Comparison of ENCODE assay signal across 8 mouse cellular contexts in the genomic region with DNA sequence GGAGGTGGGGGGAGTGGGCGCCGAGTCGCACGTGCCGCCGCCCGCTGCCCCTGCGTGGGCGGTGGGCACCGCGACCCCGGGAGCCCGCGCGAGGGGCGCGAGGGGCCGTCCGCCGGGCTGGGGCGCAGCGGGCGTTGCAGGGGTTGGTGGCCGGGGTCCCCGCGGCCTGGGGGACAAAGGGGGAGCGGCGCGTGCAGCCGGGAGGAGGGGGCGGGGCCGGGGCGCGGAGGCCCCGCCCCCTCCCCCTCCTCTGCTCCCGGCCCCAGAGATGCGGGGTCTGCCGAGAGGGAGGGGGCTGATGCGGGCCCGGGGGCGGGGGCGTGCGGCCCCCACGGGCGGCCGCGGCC. TPM values are rescaled to one million over a fixed set of nuclear protein-coding genes. Genes with fewer than 3 reads are reported as not detected.
DNase-seq lines count a peak whose midpoint lies in the region; ATAC-seq and TF ChIP-seq lines count a peak whose summit lies in the region.
"Had no signal": no experiment of that assay in that cellular context is flagged by ENCODE, and none has a peak within 500 bp of the region (broad histone marks: within the 10 kb centered on the region; RNA-seq: fewer than 3 reads in every experiment).

No protein-coding gene starts in this region.

- H3K27ac ChIP-seq in lung, postnatal 0 days (ENCODE audit: low read length): peak overlapping the region; percentile 92
- peak overlapping the region; percentile 97 for H3K27ac ChIP-seq in embryonic facial prominence, embryonic 11.5 days (replicated peaks; ENCODE audit: low read depth, low read length)
- peak overlapping the region; percentile 98 for H3K27ac ChIP-seq in hindbrain, embryonic 16.5 days (ENCODE audit: low read depth, low read length)
- peak overlapping the region; percentile 92 for H3K27ac ChIP-seq in midbrain, embryonic 11.5 days (ENCODE audit: low read depth, low read length)

- no peak for TF ChIP-seq CTCF in lung, postnatal 0 days (IDR thresholded peaks at IDR 0.05)

- peak overlapping the region; percentile 91 for H3K4me3 ChIP-seq in lung, postnatal 0 days (ENCODE audit: low read depth, low read length)
- peak overlapping the region; percentile 93 for H3K4me3 ChIP-seq in embryonic facial prominence, embryonic 11.5 days (ENCODE audit: low read depth, low read length)
- peak overlapping the region; percentile 87 for H3K4me3 ChIP-seq in hindbrain, embryonic 16.5 days (ENCODE audit: low read length)
- H3K4me3 ChIP-seq in midbrain, embryonic 11.5 days (ENCODE audit: low read depth, low read length): peak overlapping the region; percentile 95

- DNase-seq in lung, postnatal 0 days (ENCODE audit: low spot score): no peak
- DNase-seq in lung, adult 18-20 months: no peak
- DNase-seq in embryonic facial prominence, embryonic 11.5 days (ENCODE audit: low spot score): peak; percentile 77
- peak; percentile 94 for DNase-seq in midbrain, embryonic 11.5 days (ENCODE audit: low spot score, missing footprints)
- no peak for DNase-seq in left cerebral cortex, postnatal 10 days (ENCODE audit: extremely low spot score in 1 of 2, low spot score in 2 of 2)

- intact Hi-C loops in left cerebral cortex, postnatal 10 days (cut with DNase I): no loop called here

- 0% methylated on average over 7 of the region's 47 CpGs for WGBS in lung, postnatal 0 days
- no CpG with 5 or more reads among the region's 47 CpGs for WGBS in embryonic facial prominence, embryonic 11.5 days
- 0% methylated on average over 17 of the region's 47 CpGs for WGBS in hindbrain, embryonic 16.5 days
- WGBS in midbrain, embryonic 11.5 days: 1% methylated on average over 22 of the region's 47 CpGs

- H3K36me3 ChIP-seq in lung, postnatal 0 days (ENCODE audit: insufficient read depth, low read length): no peaks in the 10 kb centered on the region
- peaks cover 9% of the 10 kb centered on the region for H3K36me3 ChIP-seq in embryonic facial prominence, embryonic 11.5 days (replicated peaks; ENCODE audit: control insufficient read depth, insufficient read depth, low read depth, low read length)
- H3K36me3 ChIP-seq in hindbrain, embryonic 16.5 days (ENCODE audit: control insufficient read depth, insufficient read depth, low read length): peaks cover 13% of the 10 kb centered on the region
- peaks cover 18% of the 10 kb centered on the region for H3K36me3 ChIP-seq in midbrain, embryonic 11.5 days (ENCODE audit: control insufficient read depth, insufficient read depth, low read length)

- TF ChIP-seq EP300 in lung, postnatal 0 days (IDR thresholded peaks at IDR 0.05): no peak

- no peaks in the 10 kb centered on the region for H3K9me3 ChIP-seq in lung, postnatal 0 days (ENCODE audit: low read length)
- H3K9me3 ChIP-seq in embryonic facial prominence, embryonic 11.5 days (replicated peaks; ENCODE audit: control insufficient read depth, low read length): no peaks in the 10 kb centered on the region
- H3K9me3 ChIP-seq in hindbrain, embryonic 16.5 days (ENCODE audit: control insufficient read depth, low read length): no peaks in the 10 kb centered on the region
- H3K9me3 ChIP-seq in midbrain, embryonic 11.5 days (ENCODE audit: control insufficient read depth, low read length): no peaks in the 10 kb centered on the region

- peak overlapping the region; percentile 85 for H3K9ac ChIP-seq in lung, postnatal 0 days (replicated peaks; ENCODE audit: low read depth)
- peak overlapping the region; percentile 97 for H3K9ac ChIP-seq in embryonic facial prominence, embryonic 11.5 days (replicated peaks; ENCODE audit: low read length)
- peak overlapping the region; percentile 98 for H3K9ac ChIP-seq in hindbrain, embryonic 16.5 days (ENCODE audit: low read depth, low read length)
- H3K9ac ChIP-seq in midbrain, embryonic 11.5 days (ENCODE audit: low read length): peak overlapping the region; percentile 99

- ATAC-seq in lung, postnatal 0 days: no peak
- no peak for ATAC-seq in embryonic facial prominence, embryonic 11.5 days (replicated peaks; ENCODE audit: insufficient number of reproducible peaks, low FRiP score, low TSS enrichment, low read depth)
- no peak for ATAC-seq in hindbrain, embryonic 16.5 days
- peak; percentile 9; the same call in 1 of the 2 replicates for ATAC-seq in midbrain, embryonic 11.5 days (ENCODE audit: low FRiP score)
- ATAC-seq in megakaryocyte-erythroid progenitor cell, adult 5-6 weeks (replicated peaks; ENCODE audit: low FRiP score, low TSS enrichment, poor library complexity, severe bottlenecking): no peak

- peaks cover 3% of the 10 kb centered on the region; the same call in 1 of the 2 replicates for H3K4me1 ChIP-seq in lung, postnatal 0 days (ENCODE audit: insufficient read depth, low read depth, low read length)
- peaks cover 7% of the 10 kb centered on the region for H3K4me1 ChIP-seq in embryonic facial prominence, embryonic 11.5 days (ENCODE audit: control insufficient read depth, insufficient read depth, low read length)
- H3K4me1 ChIP-seq in hindbrain, embryonic 16.5 days (ENCODE audit: control insufficient read depth, insufficient read depth, low read depth, low read length): peaks cover 34% of the 10 kb centered on the region
- H3K4me1 ChIP-seq in midbrain, embryonic 11.5 days (ENCODE audit: control insufficient read depth, insufficient read depth, low read length): peaks cover 22% of the 10 kb centered on the region

- H3K4me2 ChIP-seq in lung, postnatal 0 days (replicated peaks; ENCODE audit: low read depth, low read length): peak overlapping the region; percentile 86
- H3K4me2 ChIP-seq in embryonic facial prominence, embryonic 11.5 days (ENCODE audit: low read depth, low read length): peak overlapping the region; percentile 86
- peak overlapping the region; percentile 87 for H3K4me2 ChIP-seq in hindbrain, embryonic 16.5 days (ENCODE audit: low read length)
- peak overlapping the region; percentile 98 for H3K4me2 ChIP-seq in midbrain, embryonic 11.5 days

- H3K27me3 ChIP-seq in lung, postnatal 0 days (replicated peaks; ENCODE audit: insufficient read depth, low read length): no peaks in the 10 kb centered on the region
- no peaks in the 10 kb centered on the region for H3K27me3 ChIP-seq in embryonic facial prominence, embryonic 11.5 days (ENCODE audit: control insufficient read depth, insufficient read depth, low read length)
- no peaks in the 10 kb centered on the region for H3K27me3 ChIP-seq in hindbrain, embryonic 16.5 days (replicated peaks; ENCODE audit: control insufficient read depth, insufficient read depth, low read length)
- H3K27me3 ChIP-seq in midbrain, embryonic 11.5 days (ENCODE audit: control insufficient read depth, insufficient read depth, low read length): no peaks in the 10 kb centered on the region

RNA-seq across cellular contexts. Expression of gene Ehmt2, which starts 0.4 kb away (rescaled TPM):
- polyA plus RNA-seq in lung, postnatal 0 days (2015; fragmentation: Nextera tagmentation; extraction: Ambion mirVana): 28.7 and 35.6 TPM in 2 replicates
- polyA plus RNA-seq in embryonic facial prominence, embryonic 11.5 days (2014; fragmentation: Nextera tagmentation; extraction: Ambion mirVana): 59.3 and 60.6 TPM in 2 replicates
- polyA plus RNA-seq in hindbrain, embryonic 16.5 days (2015; fragmentation: Nextera tagmentation; extraction: Ambion mirVana): 81.9 and 95.3 TPM in 2 replicates
- 56.9 and 60.5 TPM in 2 replicates for polyA plus RNA-seq in midbrain, embryonic 11.5 days (2014; fragmentation: Nextera tagmentation; extraction: Ambion mirVana)
- 86.2 and 86.5 TPM in 2 replicates for total RNA-seq in megakaryocyte-erythroid progenitor cell, adult 5-6 weeks (2014; fragmentation: Nextera tagmentation)
- 72.7 and 83.8 TPM in 2 replicates for total RNA-seq in megakaryocyte-erythroid progenitor cell, adult 5-6 weeks (2017)
- 100 to 1,000 TPM; 174 to 181 TPM for total RNA-seq in left cerebral cortex, postnatal 10 days (2021)

RNA-seq across cellular contexts. Expression of gene C2, which starts 0.6 kb away (rescaled TPM):
- polyA plus RNA-seq in lung, postnatal 0 days (2015; fragmentation: Nextera tagmentation; extraction: Ambion mirVana): 11.7 and 13.6 TPM in 2 replicates
- 0.81 and 1.6 TPM in 2 replicates for polyA plus RNA-seq in embryonic facial prominence, embryonic 11.5 days (2014; fragmentation: Nextera tagmentation; extraction: Ambion mirVana)
- 1.8 and 2.8 TPM in 2 replicates for polyA plus RNA-seq in hindbrain, embryonic 16.5 days (2015; fragmentation: Nextera tagmentation; extraction: Ambion mirVana)
- polyA plus RNA-seq in midbrain, embryonic 11.5 days (2014; fragmentation: Nextera tagmentation; extraction: Ambion mirVana): 0.83 and 1.5 TPM in 2 replicates
- total RNA-seq in megakaryocyte-erythroid progenitor cell, adult 5-6 weeks (2014; fragmentation: Nextera tagmentation): 8.6 TPM in 1 of 2 replicates, not detected in the other
- total RNA-seq in megakaryocyte-erythroid progenitor cell, adult 5-6 weeks (2017): 5.7 and 7.4 TPM in 2 replicates
- total RNA-seq in left cerebral cortex, postnatal 10 days (2021): 1 to 10 TPM; 2.1 to 2.9 TPM

RNA-seq across cellular contexts. Expression of gene Slc44a4, which starts 15.6 kb away (rescaled TPM):
- 7.0 and 7.3 TPM in 2 replicates for polyA plus RNA-seq in lung, postnatal 0 days (2015; fragmentation: Nextera tagmentation; extraction: Ambion mirVana)
- 0.08 and 0.11 TPM in 2 replicates for polyA plus RNA-seq in embryonic facial prominence, embryonic 11.5 days (2014; fragmentation: Nextera tagmentation; extraction: Ambion mirVana)
- 0.21 TPM in 1 of 2 replicates, not detected in the other for polyA plus RNA-seq in hindbrain, embryonic 16.5 days (2015; fragmentation: Nextera tagmentation; extraction: Ambion mirVana)
- polyA plus RNA-seq in midbrain, embryonic 11.5 days (2014; fragmentation: Nextera tagmentation; extraction: Ambion mirVana): not detected in 2 replicates
- total RNA-seq in megakaryocyte-erythroid progenitor cell, adult 5-6 weeks (2014; fragmentation: Nextera tagmentation): not detected in 2 replicates
- total RNA-seq in megakaryocyte-erythroid progenitor cell, adult 5-6 weeks (2017): not detected in 2 replicates
- total RNA-seq in left cerebral cortex, postnatal 10 days (2021): under 1 TPM; 0.14 to 0.30 TPM
- total RNA-seq: gastrocnemius, postnatal 4 days had no signal

RNA-seq across cellular contexts. Expression of gene Gm20547, which starts 16.8 kb away (rescaled TPM):
- not detected in 2 replicates for polyA plus RNA-seq in lung, postnatal 0 days (2015; fragmentation: Nextera tagmentation; extraction: Ambion mirVana)
- not detected in 2 replicates for polyA plus RNA-seq in embryonic facial prominence, embryonic 11.5 days (2014; fragmentation: Nextera tagmentation; extraction: Ambion mirVana)
- polyA plus RNA-seq in hindbrain, embryonic 16.5 days (2015; fragmentation: Nextera tagmentation; extraction: Ambion mirVana): not detected in 2 replicates
- polyA plus RNA-seq in midbrain, embryonic 11.5 days (2014; fragmentation: Nextera tagmentation; extraction: Ambion mirVana): 0.05 and 0.15 TPM in 2 replicates
- total RNA-seq in megakaryocyte-erythroid progenitor cell, adult 5-6 weeks (2014; fragmentation: Nextera tagmentation): not detected in 2 replicates
- not detected in 2 replicates for total RNA-seq in megakaryocyte-erythroid progenitor cell, adult 5-6 weeks (2017)
- not detected for total RNA-seq in left cerebral cortex, postnatal 10 days (2021)
- total RNA-seq: gastrocnemius, postnatal 4 days had no signal

RNA-seq across cellular contexts. Expression of gene Zbtb12, which starts 19.4 kb away (rescaled TPM):
- polyA plus RNA-seq in lung, postnatal 0 days (2015; fragmentation: Nextera tagmentation; extraction: Ambion mirVana): 0.89 and 0.99 TPM in 2 replicates
- polyA plus RNA-seq in embryonic facial prominence, embryonic 11.5 days (2014; fragmentation: Nextera tagmentation; extraction: Ambion mirVana): 1.6 and 2.0 TPM in 2 replicates
- 9.2 and 9.6 TPM in 2 replicates for polyA plus RNA-seq in hindbrain, embryonic 16.5 days (2015; fragmentation: Nextera tagmentation; extraction: Ambion mirVana)
- 2.5 and 2.9 TPM in 2 replicates for polyA plus RNA-seq in midbrain, embryonic 11.5 days (2014; fragmentation: Nextera tagmentation; extraction: Ambion mirVana)
- total RNA-seq in megakaryocyte-erythroid progenitor cell, adult 5-6 weeks (2014; fragmentation: Nextera tagmentation): 8.0 and 9.4 TPM in 2 replicates
- 4.7 and 10.1 TPM in 2 replicates for total RNA-seq in megakaryocyte-erythroid progenitor cell, adult 5-6 weeks (2017)
- total RNA-seq in left cerebral cortex, postnatal 10 days (2021): 1 to 10 TPM; 6.3 to 6.8 TPM

Comparison
In these comparisons a context has a peak if more than half of its experiments do, and no peak if none do; other contexts are left out.
1. DNase-seq: peak in embryonic facial prominence, embryonic 11.5 days (single experiment) and midbrain, embryonic 11.5 days (single experiment); none in lung, postnatal 0 days (single experiment), lung, adult 18-20 months (0 of 2) and left cerebral cortex, postnatal 10 days (0 of 2).
2. Peak in every context shown above with its lines, with median percentiles within 50 percentile points of each other: H3K27ac ChIP-seq, H3K4me2 ChIP-seq, H3K4me3 ChIP-seq and H3K9ac ChIP-seq.